In genomic region chr11:55261105-55261504, GRCm38 (mm10) we compare ENCODE assay signal across 15 mouse cellular contexts. TPM values are rescaled to one million over a fixed set of nuclear protein-coding genes. Genes with fewer than 3 reads are reported as not detected.
DNase-seq lines count a peak whose midpoint lies in the region.
"Had no signal": no experiment of that assay in that cellular context is flagged by ENCODE, and none has a peak within 500 bp of the region (broad histone marks: within the 10 kb centered on the region; RNA-seq: fewer than 3 reads in every experiment).

No protein-coding gene starts in this region.

- intact Hi-C loops in left cerebral cortex, postnatal 14 days (cut with DNase I), result no loop called here

- peak; percentile 40 to 50 for DNase-seq in cerebellum, adult 18-20 months
- no peak for DNase-seq in cerebellum, adult 8-10 months
- peak; percentile 36 for DNase-seq in brain, adult 2 months (ENCODE audit: low read depth, low spot score)
- peak; percentile 51 to 52 for DNase-seq in cerebellum, postnatal 10 days
- no peak for DNase-seq in layer of hippocampus, adult 11-12 months (ENCODE audit: low spot score)
- no peak for DNase-seq in left cerebral cortex, postnatal 14 days (ENCODE audit: low spot score in 2 of 2)
- DNase-seq: adrenal gland, postnatal 14 days; B cell, adult 2 months; embryo, embryonic 11 days; gastrocnemius, postnatal 25 days; heart, adult 18-20 months; heart, postnatal 10 days; heart, postnatal 36 days; kidney, adult 11 months; kidney, adult 8-10 months had no signal

RNA-seq across cellular contexts. Expression of gene Slc36a1, which starts 57.0 kb away (rescaled TPM):
- total RNA-seq in left cerebral cortex, postnatal 14 days (2021), result 10 to 100 TPM; 71.8 to 77.3 TPM

Comparison
In these comparisons a context has a peak if more than half of its experiments do, and no peak if none do; other contexts are left out.
1. DNase-seq: peak in cerebellum, adult 18-20 months (2 of 2), brain, adult 2 months (single experiment) and cerebellum, postnatal 10 days (2 of 2); none in cerebellum, adult 8-10 months (single experiment), layer of hippocampus, adult 11-12 months (single experiment) and left cerebral cortex, postnatal 14 days (0 of 2).